Mouse (Mus musculus) bone marrow, adult 2 months (tissue): Measurements from ENCODE around the gene Cbx1.

ENCODE experiments used
- CTCF ChIP-seq: fragments of 200-500 bp; IDR thresholded peaks from 2 replicates; pipeline ENCODE4 v1.5.1; 2011; ENCODE audit warnings: low read length, control low read depth; ENCODE audit not compliant: control insufficient read depth, insufficient read depth
- POLR2A ChIP-seq: fragments of 200-500 bp; IDR thresholded peaks from 2 replicates; pipeline ENCODE4 v1.6.1; 2011; ENCODE audit warnings: low read depth, mild to moderate bottlenecking, control low read depth, low read length, borderline replicate concordance; ENCODE audit not compliant: control insufficient read depth

DNA sequence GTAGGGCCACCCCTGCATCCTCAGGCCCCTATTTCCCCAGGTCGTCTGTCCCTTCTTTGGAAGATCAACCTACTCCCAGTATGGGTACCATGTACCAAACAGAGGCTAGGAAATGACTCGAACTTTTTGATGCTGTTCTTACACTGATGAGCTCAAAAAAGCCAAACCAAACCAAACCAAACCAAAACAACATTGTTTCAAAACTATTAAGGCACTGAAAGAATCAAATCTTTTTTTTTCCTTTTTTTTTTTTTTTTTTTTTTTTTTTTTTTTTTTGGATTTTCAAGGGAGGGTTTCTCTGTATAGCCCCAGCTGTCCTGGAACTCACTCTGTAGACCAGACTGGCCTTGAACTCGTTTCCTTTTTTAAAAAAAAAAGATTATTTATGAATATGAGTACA is 54.7 kb downstream of the Cbx1 start:
- TF ChIP-seq CTCF = no peak
- no peak for TF ChIP-seq POLR2A
